Mouse (Mus musculus): Measurements from ENCODE around the gene Commd9. TPM values are rescaled to one million over a fixed set of nuclear protein-coding genes. Genes with fewer than 3 reads are reported as not detected.

Gene Commd9
- total RNA-seq, 2 experiments from 2014 or later = 39.1 to 39.3 TPM

DNA sequence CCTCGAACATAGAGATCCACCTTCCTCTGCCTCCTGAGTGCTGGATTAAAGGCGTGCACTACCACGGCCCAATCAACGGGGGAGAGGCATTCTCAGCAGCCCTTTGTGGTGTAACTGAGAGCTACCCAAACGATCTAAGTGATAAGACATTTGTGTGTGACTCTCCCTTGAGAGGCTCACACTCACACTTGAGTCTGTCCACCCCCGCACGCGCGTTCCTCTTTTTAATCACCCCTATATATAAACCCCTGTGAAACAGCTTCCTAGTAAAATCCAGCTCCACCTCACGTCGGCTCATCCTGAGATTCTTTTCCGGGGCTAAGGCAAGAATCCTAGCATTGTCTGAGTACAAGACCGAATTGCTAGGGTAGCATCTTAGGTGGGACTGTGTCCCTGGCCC is 22.7 kb downstream of the Commd9 start:
- DNase-seq (ENCODE audit: low spot score in 2 of 2) = no peak

DNA sequence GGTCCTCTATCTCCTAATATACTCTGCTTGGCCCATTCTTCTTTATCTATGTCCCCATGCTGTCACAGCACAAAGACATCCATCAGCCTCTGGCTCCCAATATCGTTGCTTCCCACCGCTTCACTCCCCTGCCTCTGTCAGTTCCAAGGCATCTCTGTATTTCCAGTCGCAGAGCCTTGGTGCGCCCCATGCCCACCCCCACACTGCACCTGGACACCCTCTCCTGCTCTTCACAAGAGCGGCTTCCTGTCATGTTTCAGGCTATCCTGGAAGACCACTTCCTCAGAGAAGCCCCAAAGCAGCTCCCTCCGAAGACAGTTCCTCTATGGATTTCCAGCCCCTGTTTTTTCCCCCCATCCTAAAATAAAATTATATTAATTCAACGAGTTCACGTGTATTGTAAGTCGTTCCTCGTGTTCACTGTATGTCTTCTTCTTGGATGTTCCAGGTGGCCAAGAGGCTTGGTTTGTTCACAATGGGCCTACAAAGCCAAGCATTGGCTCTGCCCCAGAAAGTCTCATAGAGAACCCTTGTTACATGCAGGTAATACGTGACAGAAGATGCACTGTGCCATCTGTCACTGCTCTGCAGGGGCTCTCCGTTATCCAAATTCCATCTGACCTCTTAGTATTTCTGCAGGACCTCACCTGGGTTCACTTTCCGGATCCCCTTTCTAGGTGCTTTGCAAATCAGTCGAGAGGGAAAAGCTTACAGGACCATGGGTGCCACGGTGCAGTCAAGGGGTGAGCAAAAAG is 23.5 kb downstream of the Commd9 start:
- DNase-seq (ENCODE audit: low spot score in 2 of 2) = no peak

DNA sequence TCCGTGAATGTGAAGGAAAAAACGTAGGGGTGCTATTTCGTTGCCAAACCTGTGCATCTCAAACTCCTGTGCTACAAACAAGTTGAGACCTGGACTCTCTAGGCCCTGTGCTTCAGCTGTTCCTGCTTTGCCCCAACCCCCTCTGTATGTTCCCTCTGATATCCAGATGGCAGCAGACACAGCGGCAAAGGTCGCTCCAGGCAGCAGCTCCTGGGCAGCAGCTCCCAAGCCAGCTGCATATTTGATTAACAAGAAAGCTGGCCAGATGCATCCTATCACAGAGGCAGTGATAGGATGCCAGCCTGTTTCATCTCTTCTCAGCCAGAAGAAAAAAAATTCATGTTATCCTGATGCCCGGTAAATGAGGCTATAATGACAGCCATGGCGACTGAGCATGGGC is 32.5 kb downstream of the Commd9 start:
- DNase-seq (ENCODE audit: low spot score in 2 of 2) = no peak

DNA sequence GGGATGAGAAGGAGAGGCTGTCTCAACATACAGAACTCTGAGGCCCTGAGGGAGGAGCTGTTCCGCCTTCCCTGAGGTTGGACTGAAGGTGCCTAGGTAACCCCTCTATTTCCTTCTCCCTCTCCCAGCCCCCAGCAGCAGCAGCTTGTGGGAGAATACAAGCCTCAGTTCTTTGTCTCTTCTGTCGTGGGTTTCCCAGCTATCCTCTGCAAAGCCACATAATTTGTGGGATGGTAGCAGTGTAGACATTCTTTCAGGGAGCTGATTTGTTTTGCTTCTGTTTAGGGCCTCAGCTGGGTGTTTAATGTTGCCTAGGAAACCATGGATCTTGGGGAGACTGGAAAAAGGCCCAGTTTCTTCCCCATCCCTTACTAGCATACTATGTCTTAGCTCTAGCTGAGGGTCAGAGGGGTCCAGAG is 34.1 kb downstream of the Commd9 start:
- DNase-seq (ENCODE audit: low spot score in 2 of 2) = no peak

DNA sequence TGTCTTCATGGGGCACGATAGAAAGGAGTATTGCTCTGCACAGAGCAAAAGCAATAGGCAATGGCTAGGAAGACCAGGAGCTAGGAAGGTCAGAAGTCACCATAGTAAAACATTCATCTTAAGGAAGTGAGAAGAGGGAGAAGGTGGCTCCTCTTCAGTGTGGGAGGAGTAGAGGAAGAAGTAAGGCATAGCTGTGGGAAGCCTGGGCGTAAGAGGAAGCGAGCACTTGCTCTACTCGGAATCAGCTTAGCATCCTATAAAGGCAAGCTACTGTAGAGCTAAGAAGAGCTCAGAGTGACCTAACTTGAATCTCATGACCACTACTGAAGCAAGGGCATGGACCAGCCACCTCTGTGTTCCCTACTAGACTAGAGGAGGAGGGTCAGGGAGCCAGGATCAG is 36.3 kb downstream of the Commd9 start:
- no peak for DNase-seq (ENCODE audit: low spot score in 2 of 2)

DNA sequence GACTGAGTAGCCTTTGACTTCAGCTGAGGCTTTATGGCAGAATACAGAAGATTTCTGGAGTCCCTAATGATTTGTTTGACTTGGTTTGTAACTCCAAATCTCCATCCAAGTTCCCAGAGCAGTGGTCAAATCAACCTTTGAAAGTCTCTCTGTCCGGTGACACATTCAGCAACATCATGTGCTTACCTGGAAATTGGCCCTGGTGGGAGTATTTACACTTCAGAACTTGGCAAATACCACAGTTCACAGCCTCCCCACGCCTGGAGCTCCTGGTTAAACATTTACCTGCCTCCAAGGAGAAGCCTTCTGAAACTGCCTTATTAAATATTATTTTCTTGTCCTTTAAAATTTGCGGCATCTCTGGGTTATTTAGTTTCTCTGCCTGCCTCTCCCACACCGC is 37.1 kb downstream of the Commd9 start:
- DNase-seq (ENCODE audit: low spot score in 2 of 2) = no peak

DNA sequence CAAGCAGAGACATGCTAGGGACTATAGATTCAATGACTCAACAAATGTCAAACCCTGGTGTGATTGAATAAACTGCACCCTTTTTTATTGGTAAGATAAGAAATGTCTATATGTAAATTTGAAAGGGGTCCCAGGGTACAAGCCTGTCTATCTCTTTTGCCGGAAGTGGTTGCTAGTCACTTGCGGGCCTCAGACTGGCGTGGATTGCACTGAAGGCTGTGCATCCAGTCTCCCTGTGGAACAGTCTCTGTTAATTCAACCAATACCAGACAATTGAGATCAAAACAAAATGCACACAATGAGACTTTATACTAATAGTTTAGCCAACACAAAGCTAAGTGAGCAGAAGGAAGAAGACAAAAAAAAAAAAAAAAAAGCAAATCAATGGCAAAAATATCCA is 39.1 kb downstream of the Commd9 start:
- DNase-seq (ENCODE audit: low spot score in 2 of 2) = no peak

DNA sequence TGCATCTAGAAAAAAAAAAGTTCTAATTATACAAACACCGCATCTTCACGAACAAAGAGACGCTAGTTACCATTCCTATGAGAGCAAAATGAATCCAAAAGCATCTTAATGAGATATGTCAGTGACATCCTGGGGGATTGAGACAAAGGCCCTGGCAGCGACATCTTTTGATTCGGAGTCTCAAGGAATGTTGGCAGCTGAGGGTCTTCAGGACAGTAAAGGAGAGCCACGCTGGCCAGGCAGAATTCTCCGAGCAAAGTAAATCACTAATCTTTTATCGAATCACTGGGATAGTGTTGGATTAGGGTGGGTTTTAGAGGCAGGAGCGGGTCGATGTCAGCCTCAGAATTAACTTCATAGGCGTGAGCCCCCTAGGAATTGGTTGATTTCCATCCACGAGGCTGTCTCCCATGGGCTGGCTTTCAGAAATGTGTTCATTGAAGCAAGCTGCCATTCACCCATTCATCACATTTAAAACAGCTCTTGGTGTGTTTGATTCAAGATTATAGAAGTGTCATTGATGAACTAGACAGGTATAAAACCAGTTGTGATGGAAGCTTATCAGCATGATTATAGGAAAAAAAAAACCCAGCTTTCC is 39.6 kb downstream of the Commd9 start:
- no peak for DNase-seq (ENCODE audit: low spot score in 2 of 2)

DNA sequence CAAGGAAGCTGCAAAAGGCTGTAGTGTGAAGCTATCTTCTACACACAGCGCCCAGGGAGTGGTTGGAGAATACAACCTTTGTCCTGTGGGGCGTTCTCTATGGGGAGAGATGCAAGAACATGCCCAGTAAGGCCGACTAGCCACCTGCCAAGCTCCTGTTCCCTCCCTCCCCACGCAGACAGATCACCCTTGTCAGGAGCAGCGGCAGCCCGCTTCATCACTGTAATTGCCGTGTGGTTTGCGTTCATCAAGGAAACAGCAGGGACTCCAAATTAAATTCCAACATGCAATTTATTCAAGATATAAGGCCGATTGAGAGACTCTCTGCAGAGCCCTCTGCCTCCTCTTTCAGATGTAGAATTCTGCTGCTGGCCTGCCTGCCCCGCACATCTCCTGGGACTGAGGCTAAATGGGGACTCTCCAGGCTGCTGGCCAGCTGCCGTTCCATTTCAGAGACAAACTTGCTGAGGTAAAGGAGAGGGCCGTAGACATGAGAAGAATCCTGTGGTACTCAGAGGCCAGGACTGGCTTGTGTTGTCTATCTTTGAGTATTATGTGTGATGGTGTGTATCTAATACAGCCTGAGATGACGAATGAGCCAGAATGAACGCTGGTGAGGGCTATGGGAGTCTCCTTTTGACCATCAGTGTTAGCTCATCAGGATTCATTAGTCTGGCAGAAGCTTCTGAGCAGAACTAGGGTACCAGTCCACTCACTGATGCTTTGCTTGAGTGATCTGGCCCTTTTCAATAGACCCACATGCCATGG is 46.3 kb downstream of the Commd9 start:
- no peak for DNase-seq (ENCODE audit: low spot score in 2 of 2)

DNA sequence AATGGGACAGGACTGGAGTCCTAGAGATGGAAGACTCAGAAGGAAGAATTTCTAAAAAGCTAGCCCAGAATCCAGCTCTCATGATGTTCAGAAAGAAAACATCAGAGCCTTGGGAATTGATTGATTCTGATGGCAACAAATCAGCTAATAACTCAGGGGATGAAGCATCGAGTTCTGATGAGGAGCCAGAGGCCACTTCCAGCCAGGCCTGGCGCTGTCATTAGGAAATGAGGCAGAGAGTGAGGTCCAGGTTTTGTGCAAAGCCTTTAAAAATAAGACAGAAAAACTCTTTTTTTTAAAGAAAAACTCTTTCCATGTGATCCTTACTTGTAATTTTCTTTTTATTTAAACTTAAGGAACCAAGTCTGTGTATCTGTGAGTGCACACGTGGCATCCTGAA is 47.3 kb downstream of the Commd9 start:
- DNase-seq (ENCODE audit: low spot score in 2 of 2) = no peak

DNA sequence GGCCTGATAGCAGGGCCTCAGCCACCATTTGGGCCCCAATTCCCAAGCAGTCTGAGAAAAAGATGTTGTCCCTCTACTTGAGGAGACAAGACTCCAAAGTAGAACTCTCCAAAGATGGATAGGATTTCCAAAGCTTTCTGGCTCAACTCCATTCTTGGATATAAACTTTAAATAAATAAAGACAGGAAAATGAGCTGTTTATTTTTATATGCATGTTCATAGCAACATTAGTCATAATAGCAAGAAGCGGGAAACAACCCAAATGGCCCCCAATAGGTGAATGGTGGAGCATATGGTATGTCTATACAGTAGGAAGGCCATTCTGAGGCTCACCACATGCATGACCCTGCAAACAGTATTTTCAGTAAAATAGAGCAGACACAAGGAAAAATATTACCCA is 49.0 kb downstream of the Commd9 start:
- DNase-seq (ENCODE audit: low spot score in 2 of 2) = no peak

DNA sequence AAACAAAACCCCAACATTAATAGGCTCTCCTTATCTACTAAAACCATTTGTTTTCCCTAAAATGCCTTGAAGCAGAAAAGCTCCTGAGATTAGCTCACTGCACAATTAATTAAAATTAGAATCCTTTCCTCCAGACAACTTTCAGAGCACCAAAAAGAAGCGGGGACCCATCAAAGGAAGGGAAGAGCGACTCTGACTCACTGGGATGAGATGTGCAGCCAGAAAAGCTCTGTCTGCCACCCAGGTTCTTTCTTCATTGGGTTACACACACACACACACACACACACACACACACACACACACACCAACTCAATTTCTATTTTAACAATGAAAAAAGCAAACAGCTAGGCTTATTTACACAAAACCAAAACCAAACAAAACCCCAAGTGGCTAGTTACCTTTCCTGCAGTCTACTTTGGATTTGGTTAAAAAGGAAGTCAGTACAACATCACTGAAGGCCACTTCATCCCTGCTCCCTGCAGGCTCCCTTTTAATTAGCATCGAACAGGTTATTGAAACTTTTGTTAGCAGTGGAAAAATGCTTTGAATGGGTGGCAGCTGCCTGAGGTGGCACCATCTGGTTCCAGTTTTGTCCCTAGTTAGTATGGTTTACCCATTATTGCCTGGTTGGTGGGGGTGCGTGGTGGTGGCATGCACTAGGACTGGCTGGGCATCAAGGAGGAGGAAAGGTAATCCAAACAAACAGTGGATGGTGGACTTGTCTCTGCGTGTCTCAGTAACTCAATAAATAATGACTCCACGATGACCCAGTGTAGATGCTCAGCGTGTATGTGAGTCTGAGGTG is 64.9 kb downstream of the Commd9 start:
- no peak for DNase-seq (ENCODE audit: low spot score in 2 of 2)

Other genes with a start within 250 kb of the Commd9 start
- gene Rag1, start 236.7 kb upstream of the Commd9 start, total RNA-seq (2021) = under 1 TPM; 0.29 to 0.41 TPM
- 10 to 100 TPM; 28.0 to 30.1 TPM for gene B230118H07Rik, start 236.7 kb upstream of the Commd9 start, total RNA-seq (2021)
- gene Traf6, start 207.8 kb upstream of the Commd9 start, total RNA-seq (2021) = 10 to 100 TPM; 13.2 to 13.6 TPM
- gene Prr5l, start 3.2 kb upstream of the Commd9 start, total RNA-seq (2021) = 1 to 10 TPM; 2.9 to 5.5 TPM